Mouse (Mus musculus) stomach, postnatal 0 days (tissue): ENCODE measurements around the gene Mecom.

Source experiments
- CTCF ChIP-seq: IDR thresholded peaks from 2 replicates; pipeline ENCODE4 v1.5.1; 2016; ENCODE audit warnings: antibody characterized with exemption, low read depth, mild to moderate bottlenecking, moderate library complexity
- EP300 ChIP-seq: optimal IDR thresholded peaks from 2 replicates; pipeline ENCODE3; 2016; ENCODE audit warnings: antibody characterized with exemption

- TF ChIP-seq EP300, result no peak
- TF ChIP-seq CTCF, result no peak
Observed at GRCm38 (mm10) chr3:30515795-30516170, 32.0 kb downstream of the Mecom start.
